Mouse (Mus musculus) heart, adult 8-10 months (tissue): ENCODE results near the gene Pphln1. TPM values are rescaled to one million over a fixed set of nuclear protein-coding genes. Genes with fewer than 3 reads are reported as not detected.

Experiments used
- DNase-seq: peaks from one replicate; pipeline ENCODE4 v3.0.0; 2022; ENCODE audit warnings: low spot score
- total RNA-seq, 4 experiments: library from RNA; stranded (reverse); gene quantifications; 2 replicates each; pipeline ENCODE4 v1.2.4; 2022

Gene Pphln1
- total RNA-seq, 4 experiments from 2014 or later = 17.9 to 21.3 (median 20.2) TPM

- DNase-seq = no peak
Observed at GRCm38 (mm10) chr15:93502703-93503102, 104.6 kb downstream of the Pphln1 start.

- DNase-seq = no peak
Observed at GRCm38 (mm10) chr15:93503201-93503745, 105.1 kb downstream of the Pphln1 start.

GRCm38 (mm10) chr15:93504808-93505207 is 106.7 kb downstream of the Pphln1 start:
- no peak for DNase-seq

GRCm38 (mm10) chr15:93510690-93511336 is 112.7 kb downstream of the Pphln1 start:
- DNase-seq = no peak

GRCm38 (mm10) chr15:93512437-93512836 is 114.3 kb downstream of the Pphln1 start:
- DNase-seq = no peak

- DNase-seq = no peak
Observed at GRCm38 (mm10) chr15:93513939-93514341, 115.8 kb downstream of the Pphln1 start.

GRCm38 (mm10) chr15:93515316-93515715 is 117.2 kb downstream of the Pphln1 start:
- DNase-seq = no peak

- peak; percentile 24 for DNase-seq
Observed at GRCm38 (mm10) chr15:93517022-93517565, 118.9 kb downstream of the Pphln1 start.

GRCm38 (mm10) chr15:93518143-93518902 is 120.2 kb downstream of the Pphln1 start:
- DNase-seq = peak; percentile 82

GRCm38 (mm10) chr15:93518941-93519835 is 121.0 kb downstream of the Pphln1 start:
- peak; percentile 81 for DNase-seq

- peak; percentile 58 for DNase-seq
Observed at GRCm38 (mm10) chr15:93519836-93520826, 122.0 kb downstream of the Pphln1 start.

GRCm38 (mm10) chr15:93521088-93521786 is 123.1 kb downstream of the Pphln1 start:
- no peak for DNase-seq

- DNase-seq = peak; percentile 15
Observed at GRCm38 (mm10) chr15:93521787-93522180, 123.6 kb downstream of the Pphln1 start.

- DNase-seq = no peak
Observed at GRCm38 (mm10) chr15:93525305-93525917, 127.3 kb downstream of the Pphln1 start.

- DNase-seq = no peak
Observed at GRCm38 (mm10) chr15:93529831-93530702, 131.9 kb downstream of the Pphln1 start.

- no peak for DNase-seq
Observed at GRCm38 (mm10) chr15:93530703-93531032, 132.5 kb downstream of the Pphln1 start.

GRCm38 (mm10) chr15:93536191-93536590 is 138.0 kb downstream of the Pphln1 start:
- DNase-seq = no peak

GRCm38 (mm10) chr15:93537745-93538144 is 139.6 kb downstream of the Pphln1 start:
- no peak for DNase-seq
